Mouse (Mus musculus): ENCODE data around the gene Mdfi.
"Not testable (repeated sequence)": the region's sequence is repeated elsewhere in the genome, so short reads cannot be mapped to it uniquely, and the experiment has no call there.

Gene Mdfi

GRCm38 (mm10) chr17:47834482-47834767 lies at the start of gene Mdfi:
Gene Mdfi, minus strand, starts transcription at chr17:47834691.
- DNase-seq (ENCODE audit: low read depth, low spot score) = no peak

- DNase-seq (ENCODE audit: low read depth, low spot score) = peak; percentile 17
These were observed 48.6 kb upstream of the Mdfi start for GRCm38 (mm10) chr17:47883099-47883498.

GRCm38 (mm10) chr17:47881330-47881729 lies 46.8 kb upstream of the Mdfi start:
- DNase-seq (ENCODE audit: low read depth, low spot score) = no peak

- DNase-seq (ENCODE audit: low read depth, low spot score) = no peak
These were observed 44.7 kb upstream of the Mdfi start for GRCm38 (mm10) chr17:47879207-47879606.

GRCm38 (mm10) chr17:47878378-47879089 lies 44.0 kb upstream of the Mdfi start:
- no peak for DNase-seq (ENCODE audit: low read depth, low spot score)

- no peak for DNase-seq (ENCODE audit: low read depth, low spot score)
These were observed 43.4 kb upstream of the Mdfi start for GRCm38 (mm10) chr17:47877715-47878377.

GRCm38 (mm10) chr17:47876776-47877714 lies 42.6 kb upstream of the Mdfi start:
- no peak for DNase-seq (ENCODE audit: low read depth, low spot score)

- peak; percentile 88 for DNase-seq (ENCODE audit: low read depth, low spot score)
These were observed 38.9 kb upstream of the Mdfi start for GRCm38 (mm10) chr17:47873341-47873791.

- DNase-seq (ENCODE audit: low read depth, low spot score) = no peak
These were observed 38.0 kb upstream of the Mdfi start for GRCm38 (mm10) chr17:47872311-47873011.

- no peak for DNase-seq (ENCODE audit: low read depth, low spot score)
These were observed 35.4 kb upstream of the Mdfi start for GRCm38 (mm10) chr17:47869874-47870273.

GRCm38 (mm10) chr17:47866037-47866436 lies 31.5 kb upstream of the Mdfi start:
- DNase-seq (ENCODE audit: low read depth, low spot score) = no peak

- peak; percentile 79 for DNase-seq (ENCODE audit: low read depth, low spot score)
These were observed 30.0 kb upstream of the Mdfi start for GRCm38 (mm10) chr17:47864496-47864895.

GRCm38 (mm10) chr17:47863437-47863836 lies 28.9 kb upstream of the Mdfi start:
- no peak for DNase-seq (ENCODE audit: low read depth, low spot score)

GRCm38 (mm10) chr17:47863023-47863422 lies 28.5 kb upstream of the Mdfi start:
- no peak for DNase-seq (ENCODE audit: low read depth, low spot score)

- DNase-seq (ENCODE audit: low read depth, low spot score) = no peak
These were observed 21.1 kb upstream of the Mdfi start for GRCm38 (mm10) chr17:47855544-47855943.

GRCm38 (mm10) chr17:47854908-47855307 lies 20.4 kb upstream of the Mdfi start:
- DNase-seq (ENCODE audit: low read depth, low spot score) = peak; percentile 21

GRCm38 (mm10) chr17:47853760-47854159 lies 19.3 kb upstream of the Mdfi start:
- DNase-seq (ENCODE audit: low read depth, low spot score) = no peak

GRCm38 (mm10) chr17:47853336-47853735 lies 18.8 kb upstream of the Mdfi start:
- no peak for DNase-seq (ENCODE audit: low read depth, low spot score)

GRCm38 (mm10) chr17:47851798-47852360 lies 17.4 kb upstream of the Mdfi start:
- DNase-seq (ENCODE audit: low read depth, low spot score) = not testable (repeated sequence)

- no peak for DNase-seq (ENCODE audit: low read depth, low spot score)
These were observed 16.3 kb upstream of the Mdfi start for GRCm38 (mm10) chr17:47850639-47851314.

- no peak for DNase-seq (ENCODE audit: low read depth, low spot score)
These were observed 15.5 kb upstream of the Mdfi start for GRCm38 (mm10) chr17:47850035-47850434.

Measured in CD4-positive helper T cell, adult 2 months (primary cell).